Mouse (Mus musculus) cerebellum, postnatal 25 days (tissue): Measurements from ENCODE around the gene Vmn2r78.
"Not testable (repeated sequence)": the region's sequence is repeated elsewhere in the genome, so short reads cannot be mapped to it uniquely, and the experiment has no call there.

Source experiments
- DNase-seq, 2 experiments: peaks; one replicate each; pipeline ENCODE4 v3.0.0; 2021; ENCODE audit warnings: mixed read lengths in 2 of 2

Vmn2r78 gene

GRCm38 (mm10) chr7:86914794-86915193 is at the start of gene Vmn2r78:
Gene Vmn2r78 (plus strand): TSS chr7:86915094.
- DNase-seq, result not testable (repeated sequence)

- DNase-seq, result no peak
Measured at GRCm38 (mm10) chr7:86889470-86890469, 25.1 kb upstream of the Vmn2r78 start.

GRCm38 (mm10) chr7:86937288-86937687 is 22.4 kb downstream of the Vmn2r78 start:
- DNase-seq, result no peak

- DNase-seq, result no peak
Measured at GRCm38 (mm10) chr7:86994700-86995099, 79.8 kb downstream of the Vmn2r78 start.

GRCm38 (mm10) chr7:86995815-86996214 is 80.9 kb downstream of the Vmn2r78 start, which contains the start of gene Vmn2r79:
Gene Vmn2r79 (plus strand): TSS chr7:86996115.
- not testable (repeated sequence) for DNase-seq
